In genomic region chr7:137088141-137088540, GRCm38 (mm10) we compare ENCODE assay signal across 13 mouse cellular contexts.
"Had no signal": no experiment of that assay in that cellular context is flagged by ENCODE, and none has a peak within 500 bp of the region (broad histone marks: within the 10 kb centered on the region; RNA-seq: fewer than 3 reads in every experiment).

No protein-coding gene starts in this region.

- H3K4me3 ChIP-seq: kidney, embryonic 15.5 days; midbrain, embryonic 10.5 days; midbrain, embryonic 15.5 days; neural tube, embryonic 12.5 days had no signal

- H3K36me3 ChIP-seq: kidney, embryonic 15.5 days; midbrain, embryonic 10.5 days; midbrain, embryonic 15.5 days; neural tube, embryonic 12.5 days had no signal

- H3K9me3 ChIP-seq: kidney, embryonic 15.5 days; midbrain, embryonic 10.5 days; midbrain, embryonic 15.5 days; neural tube, embryonic 12.5 days had no signal

- H3K9ac ChIP-seq: kidney, embryonic 15.5 days; liver, embryonic 14.5 days; midbrain, embryonic 15.5 days; neural tube, embryonic 12.5 days had no signal

- H3K27me3 ChIP-seq: kidney, embryonic 15.5 days; midbrain, embryonic 15.5 days had no signal

- H3K27ac ChIP-seq: kidney, embryonic 15.5 days; liver, embryonic 14.5 days; midbrain, embryonic 10.5 days; midbrain, embryonic 15.5 days; neural tube, embryonic 12.5 days had no signal

- H3K4me2 ChIP-seq: kidney, embryonic 15.5 days; midbrain, embryonic 15.5 days; neural tube, embryonic 12.5 days had no signal

- ATAC-seq: midbrain, embryonic 15.5 days had no signal

- DNase-seq: kidney, adult 2 months; kidney, postnatal 14 days; layer of hippocampus, postnatal 36 days; lung, adult 18-20 months; right cerebral cortex, postnatal 4 days; spleen, adult 18-20 months; thymus, adult 2 months; thymus, postnatal 25 days had no signal
